Comparison of ENCODE assay signal across 9 mouse cellular contexts in genomic region chr9:102423465-102423918, GRCm38 (mm10).
DNase-seq lines count a peak whose midpoint lies in the region; ATAC-seq lines count a peak whose summit lies in the region.
"Had no signal": no experiment of that assay in that cellular context is flagged by ENCODE, and none has a peak within 500 bp of the region (broad histone marks: within the 10 kb centered on the region; RNA-seq: fewer than 3 reads in every experiment).

No protein-coding gene starts in this region.

- no peaks in the 10 kb centered on the region for H3K9me3 ChIP-seq in heart, embryonic 14.5 days (ENCODE audit: control insufficient read depth, low read length)
- H3K9me3 ChIP-seq in hindbrain, embryonic 15.5 days, result no peaks in the 10 kb centered on the region
- H3K9me3 ChIP-seq in midbrain, embryonic 12.5 days, result no peaks in the 10 kb centered on the region

- ATAC-seq in heart, embryonic 14.5 days (ENCODE audit: insufficient number of reproducible peaks, insufficient read depth, low FRiP score, low read depth), result no peak
- ATAC-seq in hindbrain, embryonic 15.5 days (ENCODE audit: low FRiP score, low read depth), result no peak
- peak; percentile 35; the same call in 1 of the 2 replicates for ATAC-seq in midbrain, embryonic 12.5 days (ENCODE audit: low FRiP score, low read depth)
- no peak for ATAC-seq in megakaryocyte-erythroid progenitor cell, adult 5-6 weeks (replicated peaks; ENCODE audit: low FRiP score, low TSS enrichment, poor library complexity, severe bottlenecking)

- no peak overlapping the region for H3K27ac ChIP-seq in heart, embryonic 14.5 days (replicated peaks in 1 of 2; ENCODE audit: control insufficient read depth in 1 of 2, insufficient read depth in 1 of 2, low read depth in 2 of 2, low read length in 2 of 2)
- peak overlapping the region; percentile 62 for H3K27ac ChIP-seq in hindbrain, embryonic 15.5 days (replicated peaks)
- H3K27ac ChIP-seq in midbrain, embryonic 12.5 days (replicated peaks), result peak overlapping the region; percentile 79

- no peak overlapping the region for H3K9ac ChIP-seq in heart, embryonic 14.5 days (ENCODE audit: low read length)
- no peak overlapping the region for H3K9ac ChIP-seq in hindbrain, embryonic 15.5 days
- H3K9ac ChIP-seq in midbrain, embryonic 12.5 days (replicated peaks), result peak overlapping the region; percentile 47

- H3K27me3 ChIP-seq in heart, embryonic 14.5 days (ENCODE audit: control insufficient read depth, insufficient read depth, low read length), result no peaks in the 10 kb centered on the region; the same call in 1 of the 2 replicates
- no peaks in the 10 kb centered on the region for H3K27me3 ChIP-seq in hindbrain, embryonic 15.5 days
- peaks cover 12% of the 10 kb centered on the region; the same call in 1 of the 2 replicates for H3K27me3 ChIP-seq in midbrain, embryonic 12.5 days

- no peaks in the 10 kb centered on the region for H3K36me3 ChIP-seq in heart, embryonic 14.5 days (ENCODE audit: control insufficient read depth, insufficient read depth, low read length)
- H3K36me3 ChIP-seq in hindbrain, embryonic 15.5 days, result no peaks in the 10 kb centered on the region
- H3K36me3 ChIP-seq in midbrain, embryonic 12.5 days, result no peaks in the 10 kb centered on the region

- peaks cover 0 to 6% of the 10 kb centered on the region in 2 experiments; a peak in 2 of 4 replicates for H3K4me1 ChIP-seq in heart, embryonic 14.5 days (ENCODE audit: control insufficient read depth in 2 of 2, insufficient read depth in 2 of 2, low read length in 2 of 2)
- peaks cover 31% of the 10 kb centered on the region for H3K4me1 ChIP-seq in hindbrain, embryonic 15.5 days (replicated peaks)
- peaks cover 33% of the 10 kb centered on the region for H3K4me1 ChIP-seq in midbrain, embryonic 12.5 days

- no peak for DNase-seq in heart, adult 9 months (ENCODE audit: low spot score in 2 of 2)
- peak; percentile 68 for DNase-seq in embryo, embryonic 9.5 days (ENCODE audit: extremely low spot score)
- DNase-seq in cerebellum, postnatal 4 days (ENCODE audit: low spot score in 2 of 2), result no peak
- no peak for DNase-seq in spleen, postnatal 36 days (ENCODE audit: low spot score in 2 of 2)
- DNase-seq: adrenal gland, adult 8-10 months had no signal

- 35% methylated on average over 9 of the region's 9 CpGs for WGBS in heart, embryonic 14.5 days
- WGBS in hindbrain, embryonic 15.5 days, result 7% methylated on average over 9 of the region's 9 CpGs
- WGBS in midbrain, embryonic 12.5 days, result 11% methylated on average over 9 of the region's 9 CpGs

- peak overlapping the region; percentile 53 for H3K4me2 ChIP-seq in heart, embryonic 14.5 days (ENCODE audit: low read length)
- H3K4me2 ChIP-seq in hindbrain, embryonic 15.5 days, result peak overlapping the region; percentile 27
- H3K4me2 ChIP-seq in midbrain, embryonic 12.5 days (replicated peaks), result peak overlapping the region; percentile 39

- H3K4me3 ChIP-seq in heart, embryonic 14.5 days (ENCODE audit: control insufficient read depth in 1 of 2, insufficient read depth in 1 of 2, low read depth in 1 of 2, low read length in 2 of 2), result no peak overlapping the region
- no peak overlapping the region for H3K4me3 ChIP-seq in hindbrain, embryonic 15.5 days
- H3K4me3 ChIP-seq in midbrain, embryonic 12.5 days, result no peak overlapping the region

Comparison
In these comparisons a context has a peak if more than half of its experiments do, and no peak if none do; other contexts are left out.
1. H3K27ac ChIP-seq: peak in hindbrain, embryonic 15.5 days (single experiment) and midbrain, embryonic 12.5 days (single experiment); none in heart, embryonic 14.5 days (0 of 2).
2. Peak in every context shown above with its lines, with median percentiles within 50 percentile points of each other: H3K4me2 ChIP-seq.